Mouse (Mus musculus) mesoderm, embryonic 11.5 days (tissue): ENCODE results near the gene Cep95.
"Not testable (repeated sequence)": the region's sequence is repeated elsewhere in the genome, so short reads cannot be mapped to it uniquely, and the experiment has no call there.

Experiments
- DNase-seq: peaks from one replicate; pipeline ENCODE4 v3.0.0-alpha.2; 2012; ENCODE audit warnings: low read depth, low spot score

Gene Cep95

DNA sequence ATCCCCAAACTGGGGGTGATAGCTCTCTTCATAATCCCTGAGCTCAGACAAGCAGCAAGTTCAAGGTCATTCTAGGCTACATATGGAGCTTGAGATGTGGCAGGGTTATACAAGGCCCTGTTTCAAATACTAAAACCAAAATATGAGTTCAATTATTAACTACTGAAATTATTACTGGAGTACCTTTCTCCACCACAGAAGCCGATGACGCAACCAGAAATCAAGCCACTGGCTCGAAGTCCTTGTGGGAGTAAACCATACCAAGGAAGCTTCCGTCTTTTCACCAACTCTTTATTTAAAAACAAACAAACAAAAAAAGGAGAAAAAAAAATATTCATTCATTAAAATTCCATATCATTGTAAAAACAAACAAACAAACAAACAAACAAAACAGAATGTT is 12.1 kb upstream of the Cep95 start:
- no peak for DNase-seq

DNA sequence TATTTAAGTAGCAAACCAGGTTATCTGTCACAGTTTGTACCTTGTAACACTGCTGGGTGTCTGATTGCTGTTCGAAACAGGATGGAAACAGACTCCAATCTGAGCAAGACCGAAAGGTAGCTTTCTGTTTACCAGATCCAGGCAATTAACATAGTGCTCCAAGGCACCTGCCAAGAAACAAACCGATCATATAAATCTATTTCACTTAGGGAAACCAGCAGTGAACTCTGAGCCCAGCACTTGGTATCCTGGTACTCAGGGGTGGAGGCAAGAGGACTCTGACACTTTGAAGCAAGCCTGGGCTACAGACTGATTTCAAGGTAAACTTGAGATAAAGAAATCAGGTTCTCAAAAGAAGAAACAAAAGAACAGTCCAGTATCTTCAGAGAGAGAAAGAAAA is 11.7 kb upstream of the Cep95 start:
- DNase-seq = no peak

DNA sequence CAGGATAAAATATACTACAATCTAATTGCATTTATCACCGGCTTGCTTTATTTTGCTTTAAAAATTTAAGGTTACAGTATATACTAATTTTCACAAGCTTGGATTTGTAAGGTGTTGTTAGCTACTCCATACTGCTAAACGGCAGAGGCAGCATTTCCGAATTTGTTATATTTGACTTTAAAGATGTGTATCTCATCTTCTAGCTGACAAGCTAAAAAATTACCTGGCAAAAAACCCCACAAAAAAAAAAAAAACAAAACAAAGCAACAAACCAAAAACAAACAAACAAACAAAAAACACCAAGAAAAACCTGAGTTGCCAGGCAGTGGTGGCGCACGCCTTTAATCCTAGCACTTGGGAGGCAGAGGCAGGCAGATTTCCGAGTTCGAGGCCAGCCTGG is 10.9 kb upstream of the Cep95 start:
- DNase-seq = no peak

DNA sequence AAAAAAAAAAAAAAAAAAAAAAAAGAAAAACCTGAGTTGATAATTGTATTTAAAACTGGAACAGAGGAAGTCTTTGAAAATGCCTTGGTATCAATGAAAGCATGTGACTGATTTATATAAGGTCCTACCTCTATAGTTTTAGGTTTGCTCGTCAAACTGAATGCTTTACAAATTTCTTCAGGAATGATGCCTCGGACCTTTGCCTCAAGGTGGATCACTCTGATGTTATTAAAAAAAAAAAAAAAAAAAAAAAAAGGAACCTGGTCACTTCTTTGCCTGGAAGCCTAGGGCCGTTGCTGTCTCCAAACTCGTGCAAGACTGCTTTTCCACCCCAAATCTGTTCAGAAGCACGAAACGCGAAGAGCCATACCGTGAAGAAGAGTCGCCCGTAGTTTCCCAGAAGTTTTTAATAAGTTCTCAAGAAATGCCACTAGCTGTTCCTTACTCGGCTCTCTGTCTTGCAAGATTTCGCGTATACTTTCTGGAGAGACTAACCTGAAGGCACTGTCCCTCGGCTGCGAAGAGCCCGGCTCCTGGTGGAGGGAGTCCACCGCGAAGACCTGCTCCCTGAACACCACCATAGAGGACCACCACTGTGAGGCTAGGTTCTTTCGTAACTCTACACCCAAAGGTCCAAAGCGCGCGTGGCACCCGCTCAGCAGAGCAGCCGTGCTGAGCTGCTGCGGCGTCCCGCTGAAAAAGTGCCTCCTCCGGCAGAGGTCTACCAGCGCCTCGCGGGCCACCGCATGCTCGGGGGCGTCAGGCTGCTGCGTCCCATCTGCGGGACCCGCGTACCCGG is 10.3 kb upstream of the Cep95 start:
- DNase-seq = no peak

DNA sequence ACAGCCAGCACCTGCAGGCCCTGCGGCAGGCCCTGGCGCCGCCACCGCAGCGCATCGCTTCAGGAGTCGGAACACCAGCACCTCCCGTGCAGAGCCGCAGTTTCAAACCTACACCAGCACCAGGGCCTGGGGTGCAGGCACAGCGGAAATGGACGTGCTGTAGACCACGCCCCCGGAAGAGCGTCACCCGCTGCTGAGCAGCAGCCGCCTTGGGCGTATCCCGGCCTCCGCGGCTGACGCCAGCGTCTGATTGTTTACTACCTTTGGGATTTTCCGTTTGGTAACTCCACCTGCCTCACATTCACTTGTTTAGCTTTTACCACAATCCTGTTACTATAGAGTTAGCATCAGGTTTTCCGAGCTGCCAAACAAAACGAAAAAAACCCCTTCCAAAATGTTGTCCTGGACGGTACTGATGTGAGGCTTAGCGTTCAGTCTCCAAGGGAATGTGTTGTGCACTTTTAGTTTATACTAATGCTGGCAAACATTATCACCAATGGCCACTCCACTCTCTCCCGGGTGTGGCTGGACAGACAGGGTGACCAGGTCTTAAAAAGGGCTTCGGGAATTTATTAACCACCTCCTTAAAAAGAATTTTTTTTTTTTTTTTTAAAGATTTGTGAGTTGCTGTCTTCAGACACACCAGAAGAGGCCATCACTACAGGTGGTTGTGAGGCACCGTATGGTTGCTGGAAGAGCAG is 9.5 kb upstream of the Cep95 start, which contains the start of gene Polg2:
Gene Polg2 (minus strand): TSS at position 150 of the 701 bp plus-strand sequence.
- DNase-seq = peak; percentile 96

DNA sequence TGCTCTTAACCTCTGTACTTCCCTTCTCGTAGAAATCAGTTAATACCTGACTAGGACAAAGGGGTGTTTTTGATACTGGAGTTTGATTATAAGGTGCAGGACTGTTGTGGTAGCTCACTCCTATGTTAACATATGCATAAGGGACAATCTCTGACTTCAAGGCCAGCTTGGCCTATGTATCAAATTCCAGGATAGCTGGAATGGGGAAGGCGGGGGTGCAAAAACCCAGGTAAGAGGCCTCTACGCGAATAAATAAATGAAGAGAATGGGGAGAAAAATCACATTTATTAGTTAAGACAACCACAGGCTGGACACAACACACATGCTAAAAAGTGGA is 9.0 kb upstream of the Cep95 start:
- no peak for DNase-seq

DNA sequence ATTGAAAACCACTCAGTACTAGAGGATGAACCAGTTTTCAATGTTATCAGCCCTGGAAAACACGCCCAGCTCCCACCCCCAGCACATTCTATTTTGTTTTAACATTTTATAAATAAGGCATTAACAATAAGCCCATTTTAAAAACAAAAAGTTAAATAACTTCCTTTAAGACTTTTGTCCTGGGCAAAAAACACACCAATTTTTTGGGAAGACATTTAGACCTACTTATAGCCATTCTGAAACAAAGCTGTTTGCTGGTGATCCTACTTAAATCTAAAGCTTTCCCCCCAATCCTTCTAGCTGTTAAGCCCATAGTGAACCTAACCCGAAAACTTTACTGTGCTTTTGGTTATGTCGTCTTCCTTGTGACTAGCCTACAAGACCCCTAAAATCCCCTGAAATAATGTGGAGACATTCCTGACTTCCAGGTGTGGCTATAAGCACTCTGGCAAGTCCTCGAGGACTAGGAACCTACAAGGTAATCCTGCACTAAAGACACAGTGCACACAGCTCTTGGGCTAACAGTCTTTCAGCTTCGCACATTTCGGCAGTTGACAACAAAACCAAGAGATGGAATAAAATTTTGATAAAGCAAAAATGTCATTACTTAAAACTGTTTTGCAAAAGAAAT is 8.3 kb upstream of the Cep95 start:
- DNase-seq = no peak

DNA sequence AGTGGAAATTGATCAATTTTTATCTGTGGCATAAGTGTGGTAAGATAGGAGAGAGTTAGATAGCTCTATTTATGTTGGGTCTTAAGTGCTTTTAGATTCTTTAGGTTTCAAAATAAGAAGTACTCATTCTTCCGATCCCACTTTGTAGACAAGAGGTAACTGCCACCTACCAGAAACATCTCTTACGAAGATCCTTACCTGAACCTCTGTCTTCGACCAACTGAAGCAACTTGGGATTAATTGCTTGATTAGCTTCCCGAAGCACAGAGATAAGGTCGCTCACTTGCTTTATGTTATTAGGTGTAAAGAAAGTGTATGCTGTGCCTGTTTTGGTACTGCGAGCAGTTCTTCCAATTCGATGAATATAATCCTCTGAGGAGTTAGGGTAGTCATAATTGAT is 6.8 kb upstream of the Cep95 start:
- DNase-seq = not testable (repeated sequence)

DNA sequence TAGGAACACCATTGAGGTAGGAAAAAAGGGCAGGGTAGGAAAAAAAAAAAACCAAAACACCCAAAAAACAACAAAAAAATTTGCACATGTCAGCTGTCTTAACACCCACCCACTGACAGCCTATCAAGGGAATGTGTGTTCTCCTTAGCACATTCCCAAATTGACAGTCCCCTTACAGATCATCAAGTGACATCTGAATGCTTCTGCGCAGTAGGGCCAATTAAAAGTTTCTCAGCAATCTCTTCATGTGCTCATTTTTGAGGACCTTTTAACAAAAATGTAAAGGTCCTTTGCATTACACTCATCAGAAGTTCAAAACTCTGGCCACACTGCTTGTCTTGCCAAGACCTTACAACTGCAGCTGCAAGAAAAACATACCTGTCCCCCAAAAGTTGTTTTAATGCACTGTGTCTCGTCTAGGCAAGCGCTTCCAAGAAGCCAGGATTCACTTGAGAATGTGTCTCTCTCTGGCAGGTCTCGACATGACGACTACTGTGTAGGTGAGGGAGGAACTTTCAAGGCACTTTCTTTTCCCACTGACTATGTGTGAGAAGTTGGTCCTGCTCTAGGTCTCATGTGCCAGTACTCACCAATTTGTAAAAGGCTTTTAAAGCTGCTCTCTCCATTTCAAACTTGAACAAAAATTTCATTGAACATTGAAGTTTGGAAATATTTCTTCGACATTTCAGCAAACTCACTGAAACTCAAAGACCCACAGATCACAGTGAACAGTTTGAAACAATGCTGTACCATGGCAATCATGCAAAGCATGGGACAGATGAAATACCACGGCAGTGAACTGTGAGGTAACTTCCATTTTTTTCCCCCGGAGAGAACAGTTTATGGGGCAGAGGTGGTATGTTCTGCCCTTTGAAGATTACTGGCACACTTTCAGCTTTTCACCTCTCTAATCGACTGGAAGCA is 5.9 kb upstream of the Cep95 start:
- DNase-seq = no peak

DNA sequence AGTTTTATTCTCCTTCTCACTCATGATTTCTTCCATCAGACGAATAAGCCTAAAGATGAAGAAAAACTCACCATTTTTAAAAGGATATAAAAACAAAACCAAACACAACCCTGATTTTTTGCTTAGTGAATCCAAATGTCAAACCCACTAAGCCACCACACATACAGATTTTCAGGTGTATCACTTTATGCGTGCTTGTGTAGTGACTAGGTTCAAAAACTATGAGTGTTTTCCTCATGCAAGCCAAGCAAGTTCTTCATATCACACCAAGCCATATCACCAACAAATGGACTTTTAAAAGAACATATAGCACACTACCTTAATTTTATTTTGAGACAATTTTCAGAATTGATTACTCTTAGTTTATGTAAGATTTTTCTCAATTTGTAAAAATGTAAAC is 4.6 kb upstream of the Cep95 start:
- DNase-seq = no peak

DNA sequence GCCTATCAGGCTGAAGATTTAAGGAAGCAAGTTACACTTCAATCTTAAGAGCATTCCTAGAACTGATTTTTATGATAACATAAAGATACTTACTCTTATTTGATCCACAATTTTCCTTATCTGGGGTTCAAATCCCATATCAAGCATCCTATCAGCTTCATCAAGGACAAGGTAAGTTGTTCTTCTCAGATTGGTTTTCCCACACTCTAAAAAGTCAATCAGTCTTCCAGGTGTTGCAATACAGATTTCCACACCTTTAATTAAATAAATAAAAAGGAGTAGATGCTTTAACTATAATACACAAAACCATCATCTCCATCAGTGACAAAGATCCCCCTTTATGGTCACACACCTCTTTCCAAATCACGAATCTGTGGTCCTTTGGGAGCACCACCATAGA is 4.0 kb upstream of the Cep95 start:
- DNase-seq = no peak

DNA sequence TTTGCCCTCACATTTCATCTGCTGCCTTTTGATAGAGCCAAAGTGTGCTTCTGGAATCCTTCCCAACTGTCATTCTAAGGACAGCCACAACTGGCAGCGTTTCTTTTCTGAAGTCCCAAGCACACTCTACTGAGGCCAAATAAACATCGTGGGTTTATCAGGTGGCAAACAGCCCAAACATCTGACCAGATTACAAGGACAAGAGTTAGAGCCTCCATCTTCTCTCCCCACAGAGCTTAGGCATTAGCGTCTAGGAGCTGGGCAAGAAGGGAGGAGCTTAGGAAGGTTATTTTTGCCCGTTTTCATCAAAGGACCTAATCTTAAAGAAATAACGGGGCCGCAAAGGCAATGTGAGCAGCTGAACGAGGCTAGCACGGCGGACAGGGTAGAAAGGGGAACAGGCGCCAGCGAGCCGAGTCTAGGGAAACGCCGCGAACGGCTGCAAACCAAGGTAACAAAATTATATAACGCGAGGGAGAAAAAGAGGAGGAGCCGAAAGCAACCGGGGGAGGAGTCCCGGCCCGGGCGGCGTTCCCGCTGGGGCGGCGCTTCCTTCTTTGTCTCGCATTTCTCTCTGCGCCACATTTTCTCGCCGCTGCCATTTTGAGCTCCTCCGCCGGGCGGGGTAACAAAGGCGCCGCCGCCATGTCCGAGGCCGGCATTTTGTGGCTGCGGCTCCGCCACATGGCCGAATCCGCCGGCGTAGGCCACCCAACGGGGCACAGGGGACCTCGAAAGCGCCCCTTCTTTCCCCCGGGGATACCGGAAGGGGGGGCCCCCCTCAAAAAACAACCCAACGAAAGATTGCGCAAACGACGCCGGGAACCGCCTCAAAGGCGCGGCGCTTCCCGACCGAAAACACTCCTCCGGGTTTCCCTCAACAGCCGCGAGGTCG is 1.7 kb upstream of the Cep95 start:
- peak; percentile 86 for DNase-seq

DNA sequence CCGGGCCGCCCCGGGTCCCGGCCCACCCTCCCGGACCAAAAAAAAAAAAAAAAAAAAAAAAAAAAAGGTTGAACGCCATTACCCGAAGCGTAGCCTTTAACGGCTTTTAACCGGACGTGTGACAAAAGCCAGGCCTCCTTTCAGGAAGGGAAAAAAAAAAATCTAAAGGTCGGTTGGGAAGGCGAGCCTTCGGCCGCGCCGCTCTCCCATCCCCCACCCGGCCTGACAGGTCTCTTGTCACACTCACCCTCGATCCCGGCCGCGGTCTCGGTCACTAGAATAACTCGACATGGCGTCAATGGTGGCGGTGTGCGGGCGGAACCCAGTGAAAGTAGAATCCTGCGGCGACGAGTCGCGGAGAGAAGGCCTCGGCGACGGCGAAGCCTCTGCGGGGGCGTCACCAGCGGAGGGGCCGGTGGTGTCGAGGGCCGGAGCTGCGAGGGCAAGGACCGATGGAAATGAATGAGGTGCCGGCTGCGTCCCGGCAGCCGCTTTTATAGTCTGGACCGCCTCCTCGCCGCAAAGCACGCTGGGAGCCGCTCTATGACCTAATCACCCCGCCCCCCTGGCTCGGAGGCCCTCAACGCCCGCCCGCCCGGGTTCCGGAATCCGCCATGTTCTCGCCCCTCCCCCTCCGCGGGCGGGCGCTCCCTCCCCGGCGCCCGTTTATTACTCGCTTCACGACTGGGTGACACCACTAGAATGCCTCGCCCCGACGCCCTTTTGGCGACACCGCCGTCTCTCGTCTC is 852 bp upstream of the Cep95 start:
- peak; percentile 97 for DNase-seq

DNA sequence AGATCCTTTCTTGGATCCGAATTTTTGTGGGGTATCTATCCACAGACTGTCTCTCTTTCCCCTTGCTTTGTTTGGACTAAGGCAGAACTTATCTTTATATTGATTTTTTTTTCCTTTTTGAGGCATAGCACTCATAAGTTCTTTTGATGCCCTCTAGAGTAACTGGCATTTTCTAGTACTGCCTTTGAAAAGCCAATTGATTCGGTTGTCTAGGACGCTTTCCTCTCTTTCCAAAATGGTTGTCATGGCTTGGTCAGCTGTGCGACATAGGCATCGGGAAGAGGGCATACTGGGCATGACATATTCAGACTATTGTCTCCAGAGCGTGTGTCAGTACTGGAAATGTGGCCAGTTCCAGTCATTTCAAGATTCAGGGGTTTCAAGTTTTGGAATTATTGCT is 597 bp downstream of the Cep95 start:
- DNase-seq = peak; percentile 44

DNA sequence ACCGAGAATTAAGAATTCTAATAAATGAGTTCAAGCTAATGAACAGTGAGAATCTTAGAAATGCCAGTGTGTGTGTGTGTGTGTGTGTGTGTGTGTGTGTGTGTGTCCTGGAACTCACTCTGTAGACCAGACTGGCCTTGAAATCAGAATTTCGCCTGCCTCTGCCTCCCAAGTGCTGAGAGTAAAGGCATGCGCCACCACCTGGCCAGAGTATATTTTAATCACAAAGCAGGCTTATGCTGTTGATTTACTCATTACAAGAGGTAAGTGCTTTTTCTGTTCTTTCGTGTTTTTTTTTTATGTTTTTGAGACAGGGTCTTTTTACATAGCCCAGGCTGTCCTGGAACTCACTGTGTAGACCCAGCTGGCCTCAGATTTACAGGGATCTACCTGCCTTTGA is 4.8 kb downstream of the Cep95 start:
- DNase-seq = no peak

DNA sequence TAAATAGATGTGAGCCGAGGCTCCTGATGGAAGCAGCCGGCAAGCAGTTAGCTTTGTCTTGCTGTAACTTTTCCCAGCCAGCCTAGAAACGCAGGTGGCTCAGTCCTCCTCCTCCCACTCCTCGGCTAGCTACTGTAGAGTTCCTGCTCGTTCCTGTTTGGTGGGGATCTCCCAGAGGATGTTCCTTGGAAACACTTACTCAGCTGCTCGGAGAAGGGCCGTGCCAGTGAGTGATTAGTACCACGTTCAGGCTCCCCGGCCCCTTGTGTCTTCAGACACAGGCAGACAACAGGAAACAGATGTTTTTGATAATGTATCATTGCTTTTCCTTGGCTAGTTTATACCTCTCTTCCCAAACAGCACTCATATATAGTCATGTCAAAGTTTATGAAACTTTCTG is 6.6 kb downstream of the Cep95 start:
- peak; percentile 51 for DNase-seq

DNA sequence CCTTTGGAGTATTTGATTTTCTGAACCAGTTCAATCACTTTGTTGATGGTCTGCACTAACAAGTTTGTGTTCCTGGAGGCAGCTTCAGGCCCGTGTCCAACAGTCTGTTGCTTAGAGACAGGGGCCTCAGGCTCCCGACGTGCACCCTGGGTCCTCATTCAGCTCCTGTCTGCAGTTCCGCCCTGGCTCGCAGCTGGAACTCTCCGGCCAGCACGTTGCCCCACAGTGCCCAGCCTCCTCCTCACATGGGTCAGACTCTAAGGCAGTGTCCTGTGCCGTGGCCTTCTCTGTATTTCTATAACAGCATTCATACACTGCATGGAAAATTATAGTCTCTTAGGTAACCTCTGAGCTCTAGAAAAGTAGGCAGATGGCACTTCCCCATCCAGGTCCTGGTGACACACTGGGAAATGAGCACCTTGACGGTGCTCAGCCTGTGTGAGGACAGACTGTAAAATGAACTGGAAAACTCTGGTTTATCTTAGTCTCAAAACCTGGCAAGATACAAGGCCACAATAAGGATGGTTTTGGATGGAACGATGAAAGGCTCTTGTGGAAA is 13.1 kb downstream of the Cep95 start:
- DNase-seq = no peak

DNA sequence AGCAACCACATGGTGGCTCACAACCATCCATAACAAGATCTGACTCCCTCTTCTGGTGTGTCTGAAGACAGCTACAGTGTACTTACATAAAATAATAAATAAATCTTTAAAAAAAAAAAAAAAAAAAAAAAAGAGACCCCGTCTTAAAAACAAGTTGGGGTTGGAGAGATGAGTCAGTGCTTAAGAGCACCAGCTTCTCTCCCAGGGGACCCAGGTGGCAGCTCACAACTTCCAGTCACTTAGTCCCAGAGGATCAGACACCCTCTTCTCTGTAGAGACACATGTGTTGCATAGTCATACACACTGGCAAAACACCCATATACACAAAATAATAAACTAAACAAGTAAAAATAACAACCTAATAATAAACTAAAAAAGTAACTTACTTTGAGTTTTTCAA is 18.4 kb downstream of the Cep95 start:
- not testable (repeated sequence) for DNase-seq

DNA sequence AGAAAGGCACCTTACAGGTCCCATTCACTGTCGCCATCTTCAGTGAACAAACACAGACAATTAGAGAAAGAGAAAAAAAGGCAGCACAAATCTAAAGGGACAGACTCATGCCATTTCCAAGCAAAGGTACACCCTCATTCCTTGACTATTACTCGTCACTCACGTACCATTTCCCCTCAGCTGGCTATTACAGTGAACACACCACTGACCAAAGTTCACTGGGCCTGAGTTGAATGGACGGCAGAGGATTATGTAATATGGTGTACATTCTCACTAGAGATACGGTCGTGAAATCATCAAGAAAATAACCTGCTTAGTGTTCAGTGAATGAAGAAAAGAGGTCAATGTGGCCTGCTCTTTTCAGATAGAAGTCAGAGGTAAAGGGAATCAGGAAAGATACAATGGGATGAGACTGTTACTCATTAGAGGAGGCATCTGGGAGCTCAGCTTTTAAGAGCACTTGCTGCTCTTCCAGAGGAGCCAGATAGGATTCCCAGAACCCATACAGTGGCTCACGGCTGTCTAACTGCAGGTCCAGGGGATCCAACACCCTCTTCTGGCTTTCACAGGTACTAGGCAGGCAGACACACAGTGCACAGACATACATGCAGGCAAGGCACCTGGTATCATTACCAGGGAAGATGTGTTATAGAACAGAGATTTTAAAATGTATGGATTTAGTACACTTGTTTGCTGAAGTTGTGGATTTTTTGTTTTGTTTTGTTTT is 23.5 kb downstream of the Cep95 start:
- DNase-seq = no peak
